Mouse (Mus musculus): ENCODE results near the gene Shb. TPM values are rescaled to one million over a fixed set of nuclear protein-coding genes. Genes with fewer than 3 reads are reported as not detected.

The Shb gene
- polyA plus RNA-seq, 1 experiment from 2014 or later = 8.7 TPM

DNA sequence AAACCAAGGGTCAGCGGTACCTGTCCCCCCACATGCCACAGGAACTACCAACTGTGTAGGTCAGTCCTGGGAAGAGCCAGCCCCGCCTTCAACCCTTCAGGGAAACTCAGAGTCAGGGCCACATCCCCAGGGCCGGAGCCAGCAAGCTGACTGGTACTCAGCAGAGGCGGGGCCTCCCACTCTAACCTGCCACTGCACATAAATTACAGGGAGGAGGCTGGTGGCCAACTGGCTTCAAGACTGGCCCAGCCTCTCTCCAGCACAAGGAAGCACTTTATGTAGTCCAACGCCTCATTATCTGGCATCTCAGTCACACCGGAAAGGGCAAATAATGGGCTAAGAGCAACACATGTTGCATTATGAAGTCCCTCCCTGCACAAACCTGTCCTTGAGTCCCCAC lies 22.1 kb downstream of the Shb start:
- Histone ChIP-seq H3K4me2 (replicated peaks) (no peak overlapping the region), H3K27me3 (ENCODE audit: control insufficient read depth, insufficient read depth, low read length) (no peaks in the 10 kb centered on the region), H3K4me3 (replicated peaks; ENCODE audit: low read length) (no peak overlapping the region), H3K4me1 (replicated peaks; ENCODE audit: control insufficient read depth, insufficient read depth, low read length) (peaks cover 43% of the 10 kb centered on the region), H3K9me3 (ENCODE audit: control insufficient read depth, low read length) (no peaks in the 10 kb centered on the region), H3K9ac (no peak overlapping the region), H3K36me3 (replicated peaks; ENCODE audit: control insufficient read depth, insufficient read depth) (no peaks in the 10 kb centered on the region), H3K27ac (no peak overlapping the region)
- ATAC-seq (ENCODE audit: low FRiP score) = no peak
- DNase-seq (ENCODE audit: low spot score) = no peak
- WGBS = 49% methylated on average over 6 of the region's 6 CpGs

DNA sequence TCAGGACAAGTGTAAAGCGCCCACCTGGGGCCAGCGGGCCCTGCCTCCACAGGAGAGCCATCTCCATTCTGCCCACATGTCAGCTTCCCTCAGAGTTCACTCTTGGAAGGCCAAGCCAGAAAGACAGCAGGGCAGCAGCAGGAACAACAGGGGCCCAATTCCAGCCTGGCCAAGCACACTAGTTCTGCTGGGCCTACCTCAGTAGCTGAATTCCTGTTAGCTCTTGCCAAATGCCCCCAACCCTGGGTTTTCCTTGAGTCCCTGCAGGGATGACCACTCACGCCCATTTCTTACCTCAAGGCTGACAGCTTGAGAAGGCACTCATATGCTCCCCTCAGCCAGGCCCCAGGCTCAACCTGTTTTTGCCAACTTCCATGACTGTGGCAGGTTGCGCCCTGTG lies 22.9 kb downstream of the Shb start:
- DNase-seq (ENCODE audit: low spot score) (no peak), ATAC-seq (ENCODE audit: low FRiP score) (no peak)
- no peaks in the 10 kb centered on the region for H3K9me3 ChIP-seq (ENCODE audit: control insufficient read depth, low read length)
- no peak overlapping the region for H3K27ac ChIP-seq
- no peak overlapping the region for H3K4me3 ChIP-seq (replicated peaks; ENCODE audit: low read length)
- WGBS = 80% methylated on average over 4 of the region's 4 CpGs
- no peaks in the 10 kb centered on the region for H3K36me3 ChIP-seq (replicated peaks; ENCODE audit: control insufficient read depth, insufficient read depth)
- no peaks in the 10 kb centered on the region for H3K27me3 ChIP-seq (ENCODE audit: control insufficient read depth, insufficient read depth, low read length)
- H3K9ac ChIP-seq = no peak overlapping the region
- peaks cover 37% of the 10 kb centered on the region for H3K4me1 ChIP-seq (replicated peaks; ENCODE audit: control insufficient read depth, insufficient read depth, low read length)
- H3K4me2 ChIP-seq (replicated peaks) = no peak overlapping the region

DNA sequence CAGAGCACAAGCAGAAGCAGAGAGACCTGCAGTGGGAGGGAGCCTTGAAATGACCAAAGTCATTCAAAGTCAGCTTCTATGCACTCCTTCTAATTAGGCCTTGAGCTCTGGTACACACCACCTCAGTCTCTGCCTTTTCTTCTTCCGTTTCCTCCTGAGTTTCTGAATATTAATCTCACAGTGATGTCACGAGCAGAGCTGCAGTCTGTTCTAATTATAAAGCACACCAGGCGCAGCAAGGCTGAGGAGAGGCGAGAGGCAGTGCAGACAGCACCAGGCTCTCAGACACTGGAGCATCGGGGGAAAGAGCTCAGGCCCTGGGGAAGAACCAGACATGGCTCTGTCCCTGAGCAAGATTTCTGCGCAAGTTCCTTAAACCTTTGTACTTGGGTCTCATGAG lies 23.8 kb downstream of the Shb start:
- no peaks in the 10 kb centered on the region for H3K36me3 ChIP-seq (replicated peaks; ENCODE audit: control insufficient read depth, insufficient read depth)
- DNase-seq (ENCODE audit: low spot score) (no peak), ATAC-seq (ENCODE audit: low FRiP score) (no peak)
- WGBS = 37% methylated on average over 6 of the region's 6 CpGs
- peak overlapping the region; percentile 52; the same call in 1 of the 2 replicates for H3K27ac ChIP-seq
- no peaks in the 10 kb centered on the region for H3K9me3 ChIP-seq (ENCODE audit: control insufficient read depth, low read length)
- H3K4me1 ChIP-seq (replicated peaks; ENCODE audit: control insufficient read depth, insufficient read depth, low read length) = peaks cover 28% of the 10 kb centered on the region
- no peak overlapping the region for H3K9ac ChIP-seq
- H3K4me3 ChIP-seq (replicated peaks; ENCODE audit: low read length) = no peak overlapping the region
- H3K4me2 ChIP-seq (replicated peaks) = no peak overlapping the region
- no peaks in the 10 kb centered on the region for H3K27me3 ChIP-seq (ENCODE audit: control insufficient read depth, insufficient read depth, low read length)

- WGBS = 93% methylated on average over 1 of the region's 1 CpGs
- Histone ChIP-seq H3K4me3 (replicated peaks; ENCODE audit: low read length) (no peak overlapping the region), H3K9ac (no peak overlapping the region), H3K36me3 (replicated peaks; ENCODE audit: control insufficient read depth, insufficient read depth) (no peaks in the 10 kb centered on the region), H3K27ac (no peak overlapping the region), H3K4me1 (replicated peaks; ENCODE audit: control insufficient read depth, insufficient read depth, low read length) (peaks cover 27% of the 10 kb centered on the region), H3K9me3 (ENCODE audit: control insufficient read depth, low read length) (no peaks in the 10 kb centered on the region), H3K27me3 (ENCODE audit: control insufficient read depth, insufficient read depth, low read length) (no peaks in the 10 kb centered on the region), H3K4me2 (replicated peaks) (no peak overlapping the region)
- ATAC-seq (ENCODE audit: low FRiP score) (no peak), DNase-seq (ENCODE audit: low spot score) (no peak)
Measured at GRCm38 (mm10) chr4:45507476-45507875, 24.8 kb downstream of the Shb start.

- H3K27me3 ChIP-seq (ENCODE audit: control insufficient read depth, insufficient read depth, low read length) = no peaks in the 10 kb centered on the region
- no peak for DNase-seq (ENCODE audit: low spot score)
- no peaks in the 10 kb centered on the region for H3K36me3 ChIP-seq (replicated peaks; ENCODE audit: control insufficient read depth, insufficient read depth)
- no peak for ATAC-seq (ENCODE audit: low FRiP score)
- no peak overlapping the region for H3K27ac ChIP-seq
- no peaks in the 10 kb centered on the region for H3K9me3 ChIP-seq (ENCODE audit: control insufficient read depth, low read length)
- H3K4me1 ChIP-seq (replicated peaks; ENCODE audit: control insufficient read depth, insufficient read depth, low read length) = peaks cover 27% of the 10 kb centered on the region
- no peak overlapping the region for H3K4me2 ChIP-seq (replicated peaks)
- no peak overlapping the region for H3K9ac ChIP-seq
- no peak overlapping the region for H3K4me3 ChIP-seq (replicated peaks; ENCODE audit: low read length)
- WGBS = 73% methylated on average over 9 of the region's 9 CpGs
Measured at GRCm38 (mm10) chr4:45507039-45507438, 25.2 kb downstream of the Shb start.

DNA sequence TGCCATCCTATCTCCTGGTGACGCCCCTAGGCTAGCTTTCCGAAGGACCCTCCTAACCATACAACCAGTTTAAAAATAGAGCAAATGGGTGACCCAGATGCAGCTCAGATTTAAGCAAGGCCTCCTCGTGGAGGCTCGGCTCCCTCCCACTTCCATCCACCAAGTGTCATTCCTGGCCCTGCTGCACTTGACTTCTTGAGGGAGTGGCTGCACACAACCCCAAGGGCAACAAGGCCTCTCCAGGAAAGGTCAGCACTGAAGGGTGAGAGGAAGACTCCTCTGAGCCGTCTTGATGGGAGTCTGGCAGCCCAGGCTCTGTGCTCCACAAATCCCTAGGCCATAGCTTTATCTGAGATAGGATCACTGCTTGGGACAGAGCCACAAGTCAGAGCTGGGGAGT lies 25.7 kb downstream of the Shb start:
- WGBS = 67% methylated on average over 5 of the region's 5 CpGs
- DNase-seq (ENCODE audit: low spot score) (no peak), ATAC-seq (ENCODE audit: low FRiP score) (no peak)
- Histone ChIP-seq H3K4me3 (replicated peaks; ENCODE audit: low read length) (no peak overlapping the region), H3K4me1 (replicated peaks; ENCODE audit: control insufficient read depth, insufficient read depth, low read length) (peaks cover 27% of the 10 kb centered on the region), H3K4me2 (replicated peaks) (no peak overlapping the region), H3K27ac (no peak overlapping the region), H3K9ac (no peak overlapping the region), H3K27me3 (ENCODE audit: control insufficient read depth, insufficient read depth, low read length) (no peaks in the 10 kb centered on the region), H3K9me3 (ENCODE audit: control insufficient read depth, low read length) (no peaks in the 10 kb centered on the region), H3K36me3 (replicated peaks; ENCODE audit: control insufficient read depth, insufficient read depth) (no peaks in the 10 kb centered on the region)

DNA sequence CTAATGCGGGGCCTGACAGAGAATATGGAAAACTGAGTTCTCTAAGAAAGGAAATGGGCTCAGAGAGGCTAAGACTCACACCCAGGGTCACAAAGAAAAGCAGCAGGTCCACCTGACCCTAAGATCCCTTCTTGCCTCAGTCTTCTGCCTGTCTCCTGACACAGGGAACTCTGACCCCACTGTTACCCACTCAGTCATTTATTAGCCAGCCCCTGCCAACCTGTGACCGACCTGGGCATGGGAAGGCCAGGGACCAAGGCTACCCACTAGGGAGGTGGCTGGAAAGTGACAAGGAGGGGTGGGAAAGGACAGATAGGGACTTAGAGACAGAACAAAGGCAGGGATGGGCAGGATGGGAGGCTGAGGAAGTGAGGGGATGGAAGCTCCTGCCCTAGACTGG lies 26.6 kb downstream of the Shb start:
- WGBS = 86% methylated on average over 2 of the region's 2 CpGs
- Histone ChIP-seq H3K4me2 (replicated peaks) (no peak overlapping the region), H3K9ac (no peak overlapping the region), H3K36me3 (replicated peaks; ENCODE audit: control insufficient read depth, insufficient read depth) (no peaks in the 10 kb centered on the region), H3K4me3 (replicated peaks; ENCODE audit: low read length) (no peak overlapping the region), H3K27me3 (ENCODE audit: control insufficient read depth, insufficient read depth, low read length) (no peaks in the 10 kb centered on the region), H3K9me3 (ENCODE audit: control insufficient read depth, low read length) (no peaks in the 10 kb centered on the region), H3K27ac (no peak overlapping the region), H3K4me1 (replicated peaks; ENCODE audit: control insufficient read depth, insufficient read depth, low read length) (peaks cover 27% of the 10 kb centered on the region)
- ATAC-seq (ENCODE audit: low FRiP score) (no peak), DNase-seq (ENCODE audit: low spot score) (no peak)

GRCm38 (mm10) chr4:45505191-45505590 lies 27.1 kb downstream of the Shb start:
- Histone ChIP-seq H3K4me2 (replicated peaks) (no peak overlapping the region), H3K27me3 (ENCODE audit: control insufficient read depth, insufficient read depth, low read length) (no peaks in the 10 kb centered on the region), H3K9me3 (ENCODE audit: control insufficient read depth, low read length) (no peaks in the 10 kb centered on the region), H3K27ac (no peak overlapping the region), H3K4me3 (replicated peaks; ENCODE audit: low read length) (no peak overlapping the region), H3K36me3 (replicated peaks; ENCODE audit: control insufficient read depth, insufficient read depth) (no peaks in the 10 kb centered on the region), H3K4me1 (replicated peaks; ENCODE audit: control insufficient read depth, insufficient read depth, low read length) (peaks cover 27% of the 10 kb centered on the region), H3K9ac (no peak overlapping the region)
- no peak for ATAC-seq (ENCODE audit: low FRiP score)
- no peak for DNase-seq (ENCODE audit: low spot score)
- WGBS = 93% methylated on average over 6 of the region's 6 CpGs

GRCm38 (mm10) chr4:45503816-45504215 lies 28.5 kb downstream of the Shb start:
- Histone ChIP-seq H3K36me3 (replicated peaks; ENCODE audit: control insufficient read depth, insufficient read depth) (no peaks in the 10 kb centered on the region), H3K27me3 (ENCODE audit: control insufficient read depth, insufficient read depth, low read length) (no peaks in the 10 kb centered on the region), H3K4me3 (replicated peaks; ENCODE audit: low read length) (no peak overlapping the region), H3K4me2 (replicated peaks) (no peak overlapping the region), H3K9ac (no peak overlapping the region), H3K9me3 (ENCODE audit: control insufficient read depth, low read length) (no peaks in the 10 kb centered on the region), H3K27ac (no peak overlapping the region), H3K4me1 (replicated peaks; ENCODE audit: control insufficient read depth, insufficient read depth, low read length) (peaks cover 26% of the 10 kb centered on the region; the same call in 1 of the 2 replicates)
- 53% methylated on average over 3 of the region's 3 CpGs for WGBS
- no peak for DNase-seq (ENCODE audit: low spot score)
- no peak for ATAC-seq (ENCODE audit: low FRiP score)

- 85% methylated on average over 6 of the region's 6 CpGs for WGBS
- no peaks in the 10 kb centered on the region for H3K9me3 ChIP-seq (ENCODE audit: control insufficient read depth, low read length)
- H3K9ac ChIP-seq = no peak overlapping the region
- peaks cover 25% of the 10 kb centered on the region for H3K4me1 ChIP-seq (replicated peaks; ENCODE audit: control insufficient read depth, insufficient read depth, low read length)
- ATAC-seq (ENCODE audit: low FRiP score) (no peak), DNase-seq (ENCODE audit: low spot score) (no peak)
- no peak overlapping the region for H3K4me3 ChIP-seq (replicated peaks; ENCODE audit: low read length)
- no peak overlapping the region for H3K27ac ChIP-seq
- no peaks in the 10 kb centered on the region for H3K27me3 ChIP-seq (ENCODE audit: control insufficient read depth, insufficient read depth, low read length)
- H3K36me3 ChIP-seq (replicated peaks; ENCODE audit: control insufficient read depth, insufficient read depth) = no peaks in the 10 kb centered on the region
- no peak overlapping the region for H3K4me2 ChIP-seq (replicated peaks)
Measured at GRCm38 (mm10) chr4:45503380-45503779, 28.9 kb downstream of the Shb start.
